Mouse (Mus musculus): ENCODE data around the gene Myg1.

DNA sequence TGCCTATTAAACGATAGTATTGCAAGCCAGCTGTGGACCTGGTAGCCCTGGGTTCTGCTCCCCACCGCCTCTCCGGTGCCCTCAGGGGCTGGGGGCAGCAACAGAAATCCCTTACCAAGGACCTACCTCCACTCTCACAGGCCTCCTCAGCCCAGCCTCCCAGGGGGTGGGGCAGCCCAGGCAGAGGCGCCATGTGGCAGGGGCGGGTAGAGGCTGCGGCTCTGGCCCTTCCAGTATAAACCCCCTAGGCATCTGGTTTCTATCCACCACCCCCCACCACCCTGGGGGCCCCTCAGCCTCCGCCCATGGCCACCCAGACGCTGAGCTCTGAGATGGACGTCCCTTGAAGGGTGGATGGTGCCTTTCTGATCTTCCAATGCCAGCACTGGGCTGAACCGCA lies 39.2 kb downstream of the Myg1 start:
- TF ChIP-seq CTCF (IDR thresholded peaks at IDR 0.05; ENCODE audit: extremely low read depth, insufficient read depth, low read length) (no peak), POLR2A (IDR thresholded peaks at IDR 0.05; ENCODE audit: extremely low read depth, insufficient read depth, low read length) (no peak)

Measured in cortical plate, adult 2 months (tissue).